Mouse (Mus musculus): Measurements from ENCODE around the gene Tsc22d3.

DNA sequence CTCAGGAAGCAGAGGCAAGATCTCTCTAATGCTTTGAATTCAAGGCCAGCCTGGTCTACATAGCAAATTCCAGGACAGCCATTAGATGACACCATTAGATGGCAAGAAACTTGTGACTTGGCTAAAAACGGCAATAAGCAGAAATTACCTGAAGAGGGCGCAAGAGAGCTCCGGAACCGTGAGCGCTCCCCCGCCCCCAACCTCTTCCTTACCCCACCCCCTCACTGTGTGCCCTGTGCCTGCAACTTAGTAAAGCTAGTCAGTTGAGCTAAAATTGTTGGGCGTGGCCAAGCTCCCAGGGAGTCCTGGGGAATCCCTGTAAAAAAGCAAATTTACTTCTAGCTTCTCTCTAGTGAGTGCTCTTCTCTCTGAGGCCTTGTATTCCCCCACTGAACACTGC is 96.6 kb downstream of the Tsc22d3 start:
- TF ChIP-seq CTCF (IDR thresholded peaks at IDR 0.05; ENCODE audit: low read depth) (peak; percentile 69), EP300 (IDR thresholded peaks at IDR 0.05; ENCODE audit: low read depth) (no peak)

All from liver, postnatal 0 days (tissue).